Mouse (Mus musculus) hindbrain, embryonic 12.5 days (tissue): ENCODE data around the gene Pde3b. TPM values are rescaled to one million over a fixed set of nuclear protein-coding genes. Genes with fewer than 3 reads are reported as not detected.
A peak's percentile ranks its signal among the peaks of the same experiment; 100 is the strongest.
"Not testable (repeated sequence)": the region's sequence is repeated elsewhere in the genome, so short reads cannot be mapped to it uniquely, and the experiment has no call there.

ENCODE experiments used
- ATAC-seq: fragments of 200-750 bp; cut with Nextera tagmentation; 2 replicates; pipeline ENCODE4 v1.8.0; 2017; ENCODE audit warnings: moderate TSS enrichment; ENCODE audit not compliant: low FRiP score
- H3K27ac ChIP-seq: fragments of 300-500 bp; sonication (generic); 2 replicates; pipeline ENCODE4 v1.5.1; 2016; ENCODE audit warnings: mild to moderate bottlenecking
- H3K27me3 ChIP-seq: fragments of 300-500 bp; sonication (generic); 2 replicates; pipeline ENCODE4 v1.6.1; 2016; ENCODE audit warnings: mild to moderate bottlenecking
- H3K36me3 ChIP-seq: fragments of 300-500 bp; sonication (generic); 2 replicates; pipeline ENCODE4 v1.6.1; 2016; ENCODE audit warnings: mild to moderate bottlenecking
- H3K4me1 ChIP-seq: fragments of 300-500 bp; sonication (generic); 2 replicates; pipeline ENCODE4 v1.6.1; 2016
- H3K4me2 ChIP-seq: fragments of 300-500 bp; sonication (generic); replicated peaks from 2 replicates; pipeline ENCODE4 v1.6.1; 2016; ENCODE audit warnings: mild to moderate bottlenecking
- H3K4me3 ChIP-seq: fragments of 300-500 bp; sonication (generic); 2 replicates; pipeline ENCODE4 v1.5.1; 2016; ENCODE audit warnings: mild to moderate bottlenecking
- H3K9ac ChIP-seq: fragments of 300-500 bp; sonication (generic); 2 replicates; pipeline ENCODE4 v1.6.1; 2016; ENCODE audit warnings: mild to moderate bottlenecking, moderate library complexity
- H3K9me3 ChIP-seq: fragments of 300-500 bp; sonication (generic); replicated peaks from 2 replicates; pipeline ENCODE4 v1.6.1; 2016; ENCODE audit warnings: mild to moderate bottlenecking
- WGBS: fragments of 180-500 bp; shearing (Covaris S2); methylation state at CpG from one replicate; pipeline ENCODE4 v1.1.7; 2016; 5-methylcytosine and 5-hydroxymethylcytosine counted together
- polyA plus RNA-seq: library from polyadenylated mRNA; unstranded; fragments of >200 nt; fragmentation: Nextera tagmentation; extraction: Ambion mirVana; gene quantifications from 2 replicates; pipeline ENCODE4 v1.2.1, GENCODE M21; 2016

The Pde3b gene
- 10.3 and 11.8 TPM in 2 replicates for polyA plus RNA-seq

DNA sequence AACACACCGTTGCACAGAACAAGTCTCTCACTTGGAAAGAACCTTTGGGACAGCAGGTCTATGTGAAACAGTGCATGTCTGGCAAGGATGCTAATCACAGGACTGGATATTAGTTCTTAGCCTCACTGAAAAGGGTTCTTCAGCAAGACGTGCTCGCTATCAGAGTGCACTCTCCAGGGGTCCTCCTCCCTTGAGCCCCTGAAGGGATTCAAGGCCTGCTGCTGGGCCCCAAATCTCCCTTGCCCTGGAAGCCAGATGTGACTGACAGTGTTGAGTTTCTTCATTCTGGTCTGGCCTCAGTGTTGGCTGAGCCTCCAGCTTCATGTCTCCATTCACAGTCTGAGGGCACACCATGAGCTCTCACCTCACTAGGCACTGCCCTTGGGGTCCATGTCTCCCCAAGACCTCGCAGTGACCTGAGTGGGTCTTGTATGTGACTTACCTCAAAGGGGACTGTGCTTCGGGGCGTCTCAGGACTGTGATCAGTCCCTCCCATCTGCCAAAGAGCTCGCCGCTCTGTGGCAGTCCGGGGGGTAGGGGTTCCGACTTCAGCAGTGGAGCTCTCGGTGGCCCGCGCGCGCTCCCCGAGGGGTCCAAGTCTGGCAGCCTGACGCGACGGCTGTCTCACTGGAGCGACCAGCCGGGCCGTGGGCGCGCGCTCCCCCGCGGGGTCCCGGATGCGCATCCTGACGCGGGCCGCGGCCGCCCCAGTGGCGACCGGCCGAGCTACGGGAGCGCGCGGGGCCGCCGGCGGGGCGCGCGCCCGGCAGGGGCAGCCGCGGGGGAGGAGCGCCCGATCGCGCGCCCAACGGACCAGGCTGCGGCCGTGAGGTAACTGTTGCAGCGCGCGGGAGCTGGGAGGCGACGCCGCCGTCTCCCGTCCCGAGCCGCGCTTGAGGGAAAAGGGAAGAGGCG lies at the start of gene Pde3b:
TSS of gene Pde3b (plus strand) at position 861 of the 915 bp plus-strand sequence.
- WGBS: 1% methylated on average over 52 of the region's 70 CpGs
- Histone ChIP-seq H3K4me2 (peak within 1 kb of the TSS; percentile 80), H3K9me3 (no peaks in the 10 kb centered on the region), H3K27me3 (no peaks in the 10 kb centered on the region), H3K4me3 (peak within 1 kb of the TSS; percentile 95), H3K27ac (peak within 1 kb of the TSS; percentile 95), H3K36me3 (no peaks in the 10 kb centered on the region), H3K9ac (peak within 1 kb of the TSS; percentile 96), H3K4me1 (peaks cover 19% of the 10 kb centered on the region)
- ATAC-seq: peak; percentile 87

- no peaks in the 10 kb centered on the region for H3K36me3 ChIP-seq
- H3K4me1 ChIP-seq: no peaks in the 10 kb centered on the region
- no peak for ATAC-seq
- H3K4me2 ChIP-seq: no peak overlapping the region
- WGBS: 96% methylated on average over 3 of the region's 3 CpGs
- no peak overlapping the region for H3K9ac ChIP-seq
- H3K27me3 ChIP-seq: no peaks in the 10 kb centered on the region
- no peak overlapping the region for H3K27ac ChIP-seq
- no peak overlapping the region for H3K4me3 ChIP-seq
- no peaks in the 10 kb centered on the region for H3K9me3 ChIP-seq
Observed at GRCm38 (mm10) chr7:114402130-114402529, 13.0 kb upstream of the Pde3b start.

DNA sequence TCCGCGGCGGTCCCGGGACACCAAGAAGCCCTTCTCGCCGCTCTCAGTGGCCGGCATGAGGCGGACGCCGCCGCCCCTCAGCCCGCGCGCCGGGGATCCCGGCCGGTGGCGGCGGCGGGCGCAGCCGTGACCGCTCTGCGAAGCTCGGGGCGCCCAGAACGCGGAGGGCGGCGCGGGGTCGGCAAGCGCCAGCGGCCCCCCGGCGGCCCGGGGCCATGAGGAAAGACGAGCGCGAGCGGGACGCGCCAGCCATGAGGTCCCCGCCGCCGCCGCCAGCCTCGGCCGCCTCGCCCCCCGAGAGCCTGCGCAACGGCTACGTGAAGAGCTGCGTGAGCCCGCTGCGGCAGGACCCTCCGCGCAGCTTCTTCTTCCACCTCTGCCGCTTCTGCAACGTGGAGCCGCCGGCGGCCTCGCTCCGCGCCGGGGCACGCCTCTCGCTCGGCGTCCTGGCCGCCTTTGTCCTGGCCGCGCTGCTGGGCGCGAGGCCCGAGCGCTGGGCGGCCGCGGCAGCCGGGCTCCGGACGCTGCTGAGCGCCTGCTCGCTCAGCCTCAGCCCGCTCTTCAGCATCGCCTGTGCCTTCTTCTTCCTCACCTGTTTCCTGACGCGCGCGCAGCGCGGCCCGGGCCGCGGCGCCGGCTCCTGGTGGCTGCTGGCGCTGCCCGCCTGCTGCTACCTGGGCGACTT lies 397 bp downstream of the Pde3b start:
- peak overlapping the region; percentile 80 for H3K4me2 ChIP-seq

DNA sequence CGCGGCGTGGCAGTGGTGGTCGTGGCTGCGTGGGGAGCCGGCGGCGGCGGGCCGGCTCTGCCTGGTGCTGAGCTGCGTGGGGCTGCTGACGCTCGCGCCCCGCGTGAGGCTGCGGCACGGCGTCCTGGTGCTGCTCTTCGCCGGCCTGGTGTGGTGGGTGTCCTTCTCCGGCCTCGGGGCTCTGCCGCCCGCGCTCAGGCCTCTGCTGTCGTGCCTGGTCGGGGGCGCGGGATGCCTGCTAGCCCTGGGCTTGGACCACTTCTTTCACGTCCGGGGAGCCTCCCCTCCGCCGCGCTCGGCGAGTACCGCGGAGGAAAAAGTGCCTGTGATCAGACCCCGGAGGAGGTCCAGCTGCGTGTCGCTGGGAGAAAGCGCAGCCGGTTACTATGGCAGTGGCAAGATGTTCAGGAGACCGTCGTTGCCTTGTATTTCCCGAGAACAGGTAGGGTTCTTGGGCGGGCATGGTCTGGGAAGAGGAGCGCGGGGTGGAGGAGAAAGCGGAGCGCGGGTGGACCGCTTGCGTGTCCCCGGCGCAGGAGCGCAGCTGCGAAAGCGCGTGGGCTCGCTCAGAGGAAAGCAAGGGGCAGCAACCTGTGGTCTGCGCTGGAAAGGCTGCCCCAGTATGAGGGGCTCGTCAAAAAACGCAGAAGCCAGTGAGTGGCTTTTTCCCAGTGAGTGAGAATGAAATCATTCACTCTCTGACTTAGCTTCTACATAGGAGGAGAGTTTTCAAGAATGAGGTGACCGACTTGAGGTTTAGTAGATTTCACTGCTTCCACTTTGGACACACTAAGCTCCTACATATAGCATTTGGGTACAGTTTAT lies 1.2 kb downstream of the Pde3b start:
- Histone ChIP-seq H3K4me1 (peaks cover 22% of the 10 kb centered on the region), H3K4me2 (peak overlapping the region; percentile 80), H3K27ac (peak overlapping the region; percentile 95), H3K9me3 (no peaks in the 10 kb centered on the region), H3K36me3 (no peaks in the 10 kb centered on the region), H3K4me3 (peak overlapping the region; percentile 95), H3K9ac (peak overlapping the region; percentile 96), H3K27me3 (no peaks in the 10 kb centered on the region)
- ATAC-seq: peak; percentile 35
- under 1% methylated on average over 60 of the region's 66 CpGs for WGBS

More for the DNA sequence above, 397 bp downstream of the Pde3b start:
- peak overlapping the region; percentile 95 for H3K27ac ChIP-seq
- peak overlapping the region; percentile 96 for H3K9ac ChIP-seq
- peaks cover 19% of the 10 kb centered on the region for H3K4me1 ChIP-seq
- under 1% methylated on average over 72 of the region's 103 CpGs for WGBS
- H3K36me3 ChIP-seq: no peaks in the 10 kb centered on the region
- no peaks in the 10 kb centered on the region for H3K9me3 ChIP-seq
- H3K27me3 ChIP-seq: no peaks in the 10 kb centered on the region
- ATAC-seq: peak; percentile 81
- H3K4me3 ChIP-seq: peak overlapping the region; percentile 95

DNA sequence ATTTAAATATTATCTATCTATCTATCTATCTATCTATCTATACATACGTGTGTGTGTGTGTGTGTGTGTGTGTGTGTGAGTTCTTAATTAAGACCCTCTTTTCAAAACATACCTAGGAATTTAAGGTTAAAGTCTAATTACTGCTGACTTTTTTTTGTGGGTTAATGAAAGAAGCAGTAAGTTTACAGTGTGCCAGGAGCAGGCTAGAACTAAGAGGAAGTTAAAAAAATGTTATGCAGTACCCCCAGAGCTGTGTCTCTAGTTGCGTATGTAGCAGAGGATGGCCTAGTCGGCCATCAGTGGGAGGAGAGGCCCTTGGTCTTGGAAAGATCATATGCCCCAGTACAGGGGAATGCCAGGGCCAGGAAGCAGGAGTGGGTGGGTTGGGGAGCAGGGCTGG lies 4.2 kb downstream of the Pde3b start:
- not testable (repeated sequence) for H3K4me2 ChIP-seq, H3K36me3 ChIP-seq, H3K27ac ChIP-seq, H3K9ac ChIP-seq, H3K9me3 ChIP-seq, ATAC-seq, H3K27me3 ChIP-seq, H3K4me3 ChIP-seq
- WGBS: 59% methylated on average over 3 of the region's 3 CpGs
- peaks cover 21% of the 10 kb centered on the region for H3K4me1 ChIP-seq

DNA sequence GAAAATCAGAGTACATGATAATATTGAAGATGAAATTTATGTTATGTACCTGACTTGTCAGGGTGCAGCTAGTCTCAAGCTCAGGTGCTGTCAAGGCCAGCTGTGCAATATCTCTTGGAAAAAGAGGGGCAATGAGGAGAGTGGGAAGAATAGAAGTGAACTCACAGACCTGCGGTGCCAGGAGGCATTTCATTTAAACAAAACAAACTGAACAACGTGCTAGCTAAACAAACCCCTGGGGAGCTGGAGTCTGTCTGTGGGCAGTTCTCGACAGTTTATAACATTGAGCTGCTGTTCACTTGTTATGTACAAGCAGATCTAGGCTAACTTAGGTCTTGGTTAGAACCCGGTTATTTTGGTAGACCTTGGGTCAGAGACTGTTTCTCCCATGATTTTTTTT lies 5.8 kb downstream of the Pde3b start:
- no peak overlapping the region for H3K27ac ChIP-seq
- no peaks in the 10 kb centered on the region for H3K27me3 ChIP-seq
- WGBS: 43% methylated on average over 4 of the region's 4 CpGs
- H3K4me3 ChIP-seq: no peak overlapping the region
- no peaks in the 10 kb centered on the region for H3K9me3 ChIP-seq
- no peak overlapping the region for H3K4me2 ChIP-seq
- no peak for ATAC-seq
- H3K4me1 ChIP-seq: peaks cover 17% of the 10 kb centered on the region
- no peaks in the 10 kb centered on the region for H3K36me3 ChIP-seq
- H3K9ac ChIP-seq: no peak overlapping the region

GRCm38 (mm10) chr7:114422224-114422623 lies 7.1 kb downstream of the Pde3b start:
- H3K36me3 ChIP-seq: no peaks in the 10 kb centered on the region
- no peak overlapping the region for H3K4me2 ChIP-seq
- no peaks in the 10 kb centered on the region for H3K27me3 ChIP-seq
- no peaks in the 10 kb centered on the region for H3K9me3 ChIP-seq
- no peak overlapping the region for H3K27ac ChIP-seq
- ATAC-seq: no peak
- no peak overlapping the region for H3K4me3 ChIP-seq
- no peak overlapping the region for H3K9ac ChIP-seq
- 87% methylated on average over 3 of the region's 3 CpGs for WGBS
- H3K4me1 ChIP-seq: peaks cover 8% of the 10 kb centered on the region

- H3K4me3 ChIP-seq: no peak overlapping the region
- no peaks in the 10 kb centered on the region for H3K27me3 ChIP-seq
- no peak overlapping the region for H3K27ac ChIP-seq
- 79% methylated on average over 5 of the region's 5 CpGs for WGBS
- H3K4me1 ChIP-seq: no peaks in the 10 kb centered on the region
- no peaks in the 10 kb centered on the region for H3K36me3 ChIP-seq
- H3K4me2 ChIP-seq: no peak overlapping the region
- ATAC-seq: no peak
- no peak overlapping the region for H3K9ac ChIP-seq
- H3K9me3 ChIP-seq: no peaks in the 10 kb centered on the region
Observed at GRCm38 (mm10) chr7:114429768-114430167, 14.7 kb downstream of the Pde3b start.

GRCm38 (mm10) chr7:114431966-114432365 lies 16.9 kb downstream of the Pde3b start:
- no peak overlapping the region for H3K4me2 ChIP-seq
- no peaks in the 10 kb centered on the region for H3K9me3 ChIP-seq
- no peak overlapping the region for H3K27ac ChIP-seq
- ATAC-seq: no peak
- no peaks in the 10 kb centered on the region for H3K27me3 ChIP-seq
- WGBS: 50% methylated on average over 4 of the region's 4 CpGs
- H3K9ac ChIP-seq: no peak overlapping the region
- H3K4me1 ChIP-seq: no peaks in the 10 kb centered on the region
- no peaks in the 10 kb centered on the region for H3K36me3 ChIP-seq
- H3K4me3 ChIP-seq: no peak overlapping the region

- H3K27ac ChIP-seq: no peak overlapping the region
- no peaks in the 10 kb centered on the region for H3K4me1 ChIP-seq
- H3K9me3 ChIP-seq: no peaks in the 10 kb centered on the region
- H3K4me3 ChIP-seq: no peak overlapping the region
- no peak overlapping the region for H3K4me2 ChIP-seq
- H3K27me3 ChIP-seq: no peaks in the 10 kb centered on the region
- no peak for ATAC-seq
- 88% methylated on average over 1 of the region's 1 CpGs for WGBS
- no peaks in the 10 kb centered on the region for H3K36me3 ChIP-seq
- H3K9ac ChIP-seq: no peak overlapping the region
Observed at GRCm38 (mm10) chr7:114439726-114440125, 24.6 kb downstream of the Pde3b start.

- Histone ChIP-seq H3K4me3 (no peak overlapping the region), H3K9ac (no peak overlapping the region), H3K4me1 (no peaks in the 10 kb centered on the region), H3K36me3 (no peaks in the 10 kb centered on the region), H3K27me3 (no peaks in the 10 kb centered on the region), H3K9me3 (no peaks in the 10 kb centered on the region), H3K27ac (no peak overlapping the region), H3K4me2 (no peak overlapping the region)
- WGBS: 91% methylated on average over 1 of the region's 1 CpGs
- no peak for ATAC-seq
Observed at GRCm38 (mm10) chr7:114440494-114440893, 25.4 kb downstream of the Pde3b start.

DNA sequence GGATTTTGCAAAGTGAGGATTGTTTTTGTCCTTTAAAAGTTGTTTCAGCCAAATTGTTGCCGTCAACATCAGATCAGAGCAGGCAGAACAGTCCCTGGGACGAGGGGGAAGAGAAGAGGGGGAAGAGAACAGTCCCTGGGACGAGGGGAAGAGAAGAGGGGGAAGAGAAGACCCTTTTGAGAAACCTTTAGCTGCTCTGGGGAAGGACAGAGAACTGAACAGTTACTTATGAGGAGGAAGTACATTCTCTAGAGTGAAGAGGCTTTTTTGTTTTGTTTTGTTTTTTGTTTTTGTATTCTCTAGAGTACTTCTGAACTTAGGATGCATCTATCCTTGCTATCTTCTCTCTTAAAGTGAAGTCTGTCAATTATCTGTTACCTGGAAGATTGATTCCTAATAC lies 37.8 kb downstream of the Pde3b start:
- Histone ChIP-seq H3K9ac (no peak overlapping the region), H3K4me2 (no peak overlapping the region), H3K4me3 (no peak overlapping the region), H3K4me1 (no peaks in the 10 kb centered on the region), H3K27ac (no peak overlapping the region), H3K36me3 (no peaks in the 10 kb centered on the region), H3K27me3 (no peaks in the 10 kb centered on the region), H3K9me3 (no peaks in the 10 kb centered on the region)
- no peak for ATAC-seq
- 60% methylated on average over 3 of the region's 3 CpGs for WGBS
